Mouse (Mus musculus): ENCODE data around the gene Babam2.

GRCm38 (mm10) chr5:32015949-32016478, 318.5 kb downstream of the Babam2 start:
- TF ChIP-seq CTCF (IDR thresholded peaks at IDR 0.05; ENCODE audit: low read depth): no peak
- no peak for TF ChIP-seq EP300 (IDR thresholded peaks at IDR 0.05; ENCODE audit: low read depth)

All from liver, postnatal 0 days (tissue).